Mouse (Mus musculus): Measurements from ENCODE around the gene Tigd3. TPM values are rescaled to one million over a fixed set of nuclear protein-coding genes. Genes with fewer than 3 reads are reported as not detected.

The Tigd3 gene
- polyA plus RNA-seq, 2 experiments: 1.7 to 4.8 TPM

GRCm38 (mm10) chr19:5871683-5872082, 22.3 kb downstream of the Tigd3 start:
- H3K4me2 ChIP-seq (replicated peaks; ENCODE audit: low read depth, low read length, severe bottlenecking): peak overlapping the region; percentile 29
- no peak for DNase-seq (ENCODE audit: low spot score)
- peaks cover 44% of the 10 kb centered on the region for H3K36me3 ChIP-seq (ENCODE audit: control insufficient read depth, insufficient read depth, low read length)
- ATAC-seq (ENCODE audit: low FRiP score, low read depth): no peak
- no peaks in the 10 kb centered on the region for H3K9me3 ChIP-seq (ENCODE audit: control insufficient read depth, low read length)
- H3K4me3 ChIP-seq (replicated peaks; ENCODE audit: low read length): no peak overlapping the region
- peak overlapping the region; percentile 70 for H3K27ac ChIP-seq (replicated peaks; ENCODE audit: low read depth, low read length)
- H3K9ac ChIP-seq (ENCODE audit: low read depth, low read length, severe bottlenecking): peak overlapping the region; percentile 46
- peaks cover 26% of the 10 kb centered on the region for H3K4me1 ChIP-seq (ENCODE audit: control insufficient read depth, insufficient read depth, low read length)
- no peak for TF ChIP-seq POLR2A (IDR thresholded peaks at IDR 0.05; ENCODE audit: borderline replicate concordance, extremely low read depth, insufficient read depth, insufficient read length)
- 53% methylated on average over 5 of the region's 6 CpGs for WGBS
- H3K27me3 ChIP-seq (ENCODE audit: control insufficient read depth, insufficient read depth, low read length): no peaks in the 10 kb centered on the region

GRCm38 (mm10) chr19:5871273-5871672, 22.7 kb downstream of the Tigd3 start:
- ATAC-seq (ENCODE audit: low FRiP score, low read depth) (peak; percentile 58), DNase-seq (ENCODE audit: low spot score) (no peak)
- Histone ChIP-seq H3K9ac (ENCODE audit: low read depth, low read length, severe bottlenecking) (peak overlapping the region; percentile 46), H3K4me1 (ENCODE audit: control insufficient read depth, insufficient read depth, low read length) (peaks cover 26% of the 10 kb centered on the region), H3K4me3 (replicated peaks; ENCODE audit: low read length) (0 out of 2 replicates have a peak overlapping the region, but pooled peaks have one; percentile 7), H3K4me2 (replicated peaks; ENCODE audit: low read depth, low read length, severe bottlenecking) (peak overlapping the region; percentile 29), H3K9me3 (ENCODE audit: control insufficient read depth, low read length) (no peaks in the 10 kb centered on the region), H3K36me3 (ENCODE audit: control insufficient read depth, insufficient read depth, low read length) (peaks cover 45% of the 10 kb centered on the region), H3K27me3 (ENCODE audit: control insufficient read depth, insufficient read depth, low read length) (no peaks in the 10 kb centered on the region), H3K27ac (replicated peaks; ENCODE audit: low read depth, low read length) (peak overlapping the region; percentile 70)
- 9% methylated on average over 6 of the region's 7 CpGs for WGBS
- TF ChIP-seq POLR2A (IDR thresholded peaks at IDR 0.05; ENCODE audit: borderline replicate concordance, extremely low read depth, insufficient read depth, insufficient read length): 0 out of 2 replicates have a peak, but pooled peaks have one; percentile 10

- no peak overlapping the region for H3K4me2 ChIP-seq (replicated peaks; ENCODE audit: low read depth, low read length, severe bottlenecking)
- no peak overlapping the region for H3K27ac ChIP-seq (replicated peaks; ENCODE audit: low read depth, low read length)
- no peak for TF ChIP-seq POLR2A (IDR thresholded peaks at IDR 0.05; ENCODE audit: borderline replicate concordance, extremely low read depth, insufficient read depth, insufficient read length)
- H3K27me3 ChIP-seq (ENCODE audit: control insufficient read depth, insufficient read depth, low read length): no peaks in the 10 kb centered on the region
- WGBS: 84% methylated on average over 6 of the region's 6 CpGs
- ATAC-seq (ENCODE audit: low FRiP score, low read depth) (no peak), DNase-seq (ENCODE audit: low spot score) (no peak)
- no peak overlapping the region for H3K4me3 ChIP-seq (replicated peaks; ENCODE audit: low read length)
- H3K9ac ChIP-seq (ENCODE audit: low read depth, low read length, severe bottlenecking): no peak overlapping the region
- H3K4me1 ChIP-seq (ENCODE audit: control insufficient read depth, insufficient read depth, low read length): peaks cover 14% of the 10 kb centered on the region
- H3K9me3 ChIP-seq (ENCODE audit: control insufficient read depth, low read length): no peaks in the 10 kb centered on the region
- peaks cover 74% of the 10 kb centered on the region for H3K36me3 ChIP-seq (ENCODE audit: control insufficient read depth, insufficient read depth, low read length)
These were observed 25.9 kb downstream of the Tigd3 start for GRCm38 (mm10) chr19:5868096-5868495.

- Histone ChIP-seq H3K4me1 (ENCODE audit: control insufficient read depth, insufficient read depth, low read length) (no peaks in the 10 kb centered on the region), H3K4me3 (replicated peaks; ENCODE audit: low read length) (no peak overlapping the region), H3K9ac (ENCODE audit: low read depth, low read length, severe bottlenecking) (no peak overlapping the region), H3K27ac (replicated peaks; ENCODE audit: low read depth, low read length) (no peak overlapping the region), H3K9me3 (ENCODE audit: control insufficient read depth, low read length) (no peaks in the 10 kb centered on the region), H3K36me3 (ENCODE audit: control insufficient read depth, insufficient read depth, low read length) (peaks cover 89% of the 10 kb centered on the region), H3K4me2 (replicated peaks; ENCODE audit: low read depth, low read length, severe bottlenecking) (no peak overlapping the region), H3K27me3 (ENCODE audit: control insufficient read depth, insufficient read depth, low read length) (no peaks in the 10 kb centered on the region)
- 88% methylated on average over 19 of the region's 20 CpGs for WGBS
- DNase-seq (ENCODE audit: low spot score) (no peak), ATAC-seq (ENCODE audit: low FRiP score, low read depth) (no peak)
- no peak for TF ChIP-seq POLR2A (IDR thresholded peaks at IDR 0.05; ENCODE audit: borderline replicate concordance, extremely low read depth, insufficient read depth, insufficient read length)
These were observed 29.1 kb downstream of the Tigd3 start for GRCm38 (mm10) chr19:5864710-5865398.

- Histone ChIP-seq H3K9me3 (ENCODE audit: control insufficient read depth, low read length) (no peaks in the 10 kb centered on the region), H3K27me3 (ENCODE audit: control insufficient read depth, insufficient read depth, low read length) (no peaks in the 10 kb centered on the region), H3K9ac (ENCODE audit: low read depth, low read length, severe bottlenecking) (no peak overlapping the region), H3K4me2 (replicated peaks; ENCODE audit: low read depth, low read length, severe bottlenecking) (no peak overlapping the region), H3K36me3 (ENCODE audit: control insufficient read depth, insufficient read depth, low read length) (peaks cover 89% of the 10 kb centered on the region), H3K27ac (replicated peaks; ENCODE audit: low read depth, low read length) (no peak overlapping the region), H3K4me3 (replicated peaks; ENCODE audit: low read length) (no peak overlapping the region), H3K4me1 (ENCODE audit: control insufficient read depth, insufficient read depth, low read length) (no peaks in the 10 kb centered on the region)
- 94% methylated on average over 5 of the region's 5 CpGs for WGBS
- ATAC-seq (ENCODE audit: low FRiP score, low read depth) (no peak), DNase-seq (ENCODE audit: low spot score) (no peak)
- no peak for TF ChIP-seq POLR2A (IDR thresholded peaks at IDR 0.05; ENCODE audit: borderline replicate concordance, extremely low read depth, insufficient read depth, insufficient read length)
These were observed 30.2 kb downstream of the Tigd3 start for GRCm38 (mm10) chr19:5863776-5864175.

All from limb, embryonic 14.5 days (tissue).